Mouse (Mus musculus) spleen, adult 2 months (tissue): Measurements from ENCODE around the gene Gm9837.

Experiments
- CTCF ChIP-seq: fragments of 200-500 bp; IDR thresholded peaks from 2 replicates; pipeline ENCODE4 v1.5.1; 2011; ENCODE audit warnings: mild to moderate bottlenecking, inconsistent platforms; ENCODE audit not compliant: insufficient read depth, insufficient read length, insufficient replicate concordance; ENCODE audit errors: extremely low read depth
- POLR2A ChIP-seq: fragments of 200-500 bp; IDR thresholded peaks from 2 replicates; pipeline ENCODE4 v1.6.1; 2011; ENCODE audit warnings: low read depth, low read length, inconsistent platforms

DNA sequence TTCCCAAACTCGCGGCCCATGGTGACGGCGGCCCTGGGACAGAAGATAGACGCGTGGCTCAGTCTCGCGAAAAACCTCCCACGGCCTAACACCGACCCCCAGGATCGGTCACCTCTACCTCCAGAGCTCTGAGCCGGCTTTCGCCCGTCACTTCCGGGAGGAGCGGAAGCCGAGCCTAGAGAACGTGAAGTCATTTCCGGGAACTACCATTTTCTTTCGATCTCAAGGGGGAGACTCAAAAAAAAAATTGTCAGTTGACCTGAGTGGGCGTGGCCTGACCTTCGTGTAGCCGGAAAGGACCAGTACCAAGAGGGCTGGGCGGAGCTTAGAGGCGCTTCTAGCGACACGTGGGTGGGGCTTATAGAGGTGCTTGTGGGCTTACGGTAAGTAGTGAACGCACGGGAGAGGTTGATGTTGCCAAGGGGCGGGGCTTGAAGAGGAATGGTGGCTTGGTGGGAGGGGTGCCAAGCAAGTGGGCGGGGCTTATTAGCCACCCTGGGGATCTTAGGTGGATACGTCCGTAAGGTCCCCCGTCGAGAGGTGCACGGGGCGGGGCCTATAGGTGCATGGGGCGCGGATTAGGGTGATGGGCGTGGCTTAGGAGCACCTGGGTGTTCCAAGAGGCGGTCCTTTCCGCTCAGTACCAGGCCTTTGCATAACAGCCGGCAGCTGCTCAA, 39.5 kb downstream of the Gm9837 start, which contains the start of the genes Uqcrq and Gdf9:
- no peak for TF ChIP-seq CTCF
- peak; percentile 75 for TF ChIP-seq POLR2A
